Mouse (Mus musculus) embryo, embryonic 10 days (tissue): ENCODE data around the gene Khdrbs2.
A peak's percentile ranks its signal among the peaks of the same experiment; 100 is the strongest.

Experiments
- DNase-seq: peaks from one replicate; pipeline ENCODE4 v3.0.0-alpha.2; 2015; ENCODE audit warnings: low spot score

Gene Khdrbs2

GRCm38 (mm10) chr1:32172506-32173239, at the start of gene Khdrbs2:
Gene Khdrbs2 (plus strand): TSS chr1:32172714.
- peak; percentile 94 for DNase-seq

DNA sequence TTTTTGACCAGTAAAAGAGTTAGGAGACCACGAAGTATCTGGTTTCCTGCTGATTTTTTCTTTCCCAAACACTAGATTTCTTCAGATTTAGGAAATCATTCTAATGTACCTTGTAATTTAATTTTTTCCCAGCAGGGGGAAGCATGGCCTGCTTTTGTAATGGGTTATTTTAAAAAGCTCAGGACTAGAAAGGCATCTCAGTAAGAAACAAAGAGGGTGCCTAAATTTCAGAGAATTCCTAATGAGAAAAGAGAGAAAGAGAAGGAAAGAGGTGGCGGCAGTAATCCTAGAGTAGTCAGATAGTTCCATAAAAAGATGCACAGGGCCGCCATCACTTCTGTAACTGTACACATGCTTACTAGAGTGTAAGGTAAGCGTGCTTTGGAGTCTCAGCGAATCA, 2.1 kb downstream of the Khdrbs2 start:
- no peak for DNase-seq

- no peak for DNase-seq
These were observed 27.2 kb downstream of the Khdrbs2 start for GRCm38 (mm10) chr1:32199664-32200260.

GRCm38 (mm10) chr1:32248443-32248842, 75.9 kb downstream of the Khdrbs2 start:
- no peak for DNase-seq

DNA sequence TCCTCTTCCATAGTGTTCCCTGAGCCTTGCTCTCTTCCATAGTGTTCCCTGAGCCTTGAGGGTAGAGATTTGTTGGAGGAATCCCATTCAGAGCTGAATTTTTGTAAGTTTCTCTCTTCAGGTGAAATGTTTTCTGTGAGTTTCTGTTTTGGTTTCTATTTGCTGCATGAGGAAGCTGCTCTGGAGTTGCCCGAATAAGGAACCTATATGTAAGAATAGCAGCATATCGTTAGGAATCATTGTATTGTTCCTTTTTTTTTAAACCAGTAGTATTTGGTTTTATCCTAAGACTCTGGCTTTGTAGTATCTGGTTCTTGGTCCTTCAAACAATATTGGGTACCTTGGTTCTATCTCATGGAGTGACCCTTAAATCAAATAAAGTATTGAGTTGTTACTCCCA, 77.1 kb downstream of the Khdrbs2 start:
- DNase-seq, result no peak

- no peak for DNase-seq
These were observed 77.8 kb downstream of the Khdrbs2 start for GRCm38 (mm10) chr1:32250337-32250736.

GRCm38 (mm10) chr1:32258942-32259341, 86.4 kb downstream of the Khdrbs2 start:
- DNase-seq, result no peak

DNA sequence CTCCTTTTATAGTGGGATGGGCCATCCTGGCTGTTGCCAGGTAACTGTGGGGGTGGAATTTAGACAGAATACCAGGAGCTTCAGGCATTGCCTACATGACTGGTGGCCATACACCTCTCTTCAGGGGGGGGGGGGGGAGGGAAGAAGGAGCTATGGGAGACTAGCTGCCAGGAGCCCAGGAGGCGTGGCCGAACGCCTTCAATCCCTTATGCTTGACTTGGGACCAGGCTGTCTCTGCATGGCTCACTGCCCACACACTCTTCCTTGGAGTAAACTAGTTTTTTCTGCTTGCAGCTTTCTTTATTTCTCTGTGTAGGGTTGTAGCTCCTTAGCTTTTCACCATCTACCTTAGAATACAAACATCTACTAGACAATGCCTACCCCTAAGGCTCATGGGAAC, 98.0 kb downstream of the Khdrbs2 start:
- DNase-seq, result no peak

DNA sequence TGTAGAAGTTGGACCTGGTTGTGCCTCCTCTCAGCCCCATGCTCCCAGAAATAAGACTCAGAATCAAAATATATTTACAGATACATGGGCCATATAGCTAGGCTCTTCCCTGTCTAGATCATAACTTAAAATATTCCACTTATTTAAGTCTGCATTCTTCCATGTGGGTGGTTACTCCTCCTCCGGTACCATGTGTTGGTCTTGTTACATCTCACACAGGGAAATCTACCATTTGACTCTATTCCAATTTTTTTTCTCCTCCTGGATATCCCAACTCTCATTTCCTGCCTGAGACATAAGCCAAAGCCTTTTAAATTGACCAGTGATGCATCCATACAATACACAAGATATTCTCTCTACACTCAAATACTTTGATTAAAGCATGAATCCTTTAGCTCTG, 122.2 kb downstream of the Khdrbs2 start:
- no peak for DNase-seq

DNA sequence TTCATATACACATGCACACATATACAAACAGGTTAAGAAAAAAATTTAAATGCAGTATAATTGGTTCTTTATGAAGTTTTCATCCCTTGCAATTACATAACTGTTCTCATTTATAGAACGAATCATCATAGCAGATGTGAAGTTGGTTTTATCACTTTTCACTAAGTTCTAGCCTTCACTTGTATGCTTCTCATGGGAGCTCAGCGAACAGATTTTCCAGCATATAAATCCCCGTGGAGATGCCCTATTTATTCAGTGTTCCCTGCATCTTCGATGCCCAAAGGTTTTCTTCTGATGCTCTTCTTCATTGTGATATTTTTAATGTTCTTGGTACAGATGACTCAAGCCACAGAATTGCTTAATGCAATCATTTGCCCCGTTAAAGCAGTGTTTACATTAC, 128.9 kb downstream of the Khdrbs2 start:
- no peak for DNase-seq

GRCm38 (mm10) chr1:32309074-32309473, 136.6 kb downstream of the Khdrbs2 start:
- DNase-seq, result no peak

GRCm38 (mm10) chr1:32309637-32310036, 137.1 kb downstream of the Khdrbs2 start:
- DNase-seq, result no peak

GRCm38 (mm10) chr1:32339108-32339507, 166.6 kb downstream of the Khdrbs2 start:
- no peak for DNase-seq

DNA sequence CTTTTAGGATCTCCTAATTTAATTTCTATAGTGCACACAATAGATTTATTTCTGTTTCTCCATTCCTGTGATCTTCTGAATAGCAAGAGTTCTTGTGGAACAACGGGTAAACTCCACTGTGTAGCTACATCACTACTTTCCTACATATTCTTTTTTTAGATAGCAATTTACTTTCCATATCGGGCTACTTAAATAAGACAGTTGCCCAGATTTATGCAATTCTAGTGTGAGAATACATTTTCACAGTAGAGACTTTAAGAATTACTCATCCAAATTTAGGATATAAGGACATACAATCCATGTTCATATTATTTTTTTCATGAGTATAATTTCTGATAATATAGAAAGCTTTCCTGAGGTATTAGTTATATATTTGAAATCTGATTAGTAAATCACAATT, 175.0 kb downstream of the Khdrbs2 start:
- DNase-seq, result no peak

- DNase-seq, result no peak
These were observed 179.6 kb downstream of the Khdrbs2 start for GRCm38 (mm10) chr1:32352076-32352475.

DNA sequence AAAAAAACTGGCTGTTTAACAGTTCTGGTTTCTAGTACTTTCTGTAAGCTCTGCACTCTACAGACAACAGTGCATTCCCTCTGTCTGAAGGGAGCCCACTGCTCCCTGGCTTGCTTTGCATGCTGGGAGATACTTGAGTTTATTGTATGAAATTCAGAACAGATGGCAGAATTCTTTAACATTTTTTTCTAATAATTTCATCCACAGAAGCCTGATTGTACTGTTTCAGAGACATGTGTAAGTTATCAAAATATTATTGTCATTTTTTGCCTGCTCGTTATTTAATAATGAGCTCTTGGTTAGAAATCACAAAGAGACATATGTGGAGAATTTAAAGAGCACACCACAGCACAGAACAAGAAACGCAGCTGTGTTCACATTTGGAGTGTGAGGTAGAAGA, 191.0 kb downstream of the Khdrbs2 start:
- no peak for DNase-seq

DNA sequence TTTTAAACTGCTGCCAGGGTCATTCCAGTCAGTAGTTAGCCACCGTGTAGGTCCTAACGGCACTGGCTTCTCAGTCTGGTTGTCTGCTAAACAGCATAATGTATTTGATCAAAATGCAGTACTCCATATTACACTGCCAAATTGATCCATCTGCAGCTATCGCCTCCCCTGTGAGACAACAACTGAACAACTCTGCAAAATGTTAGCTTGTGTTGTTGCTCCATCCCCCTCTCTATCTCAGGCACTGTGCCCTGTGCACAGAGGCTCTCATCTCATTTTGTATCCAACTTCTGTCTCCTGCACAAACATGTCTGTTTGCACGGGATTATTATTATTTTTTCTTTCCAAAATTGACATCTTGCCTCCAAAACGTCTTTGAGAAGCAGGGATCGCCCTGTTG, 225.0 kb downstream of the Khdrbs2 start:
- DNase-seq, result no peak

GRCm38 (mm10) chr1:32407651-32408050, 235.1 kb downstream of the Khdrbs2 start:
- DNase-seq, result no peak

- DNase-seq, result no peak
These were observed 255.9 kb downstream of the Khdrbs2 start for GRCm38 (mm10) chr1:32428410-32428809.

- DNase-seq, result no peak
These were observed 257.0 kb downstream of the Khdrbs2 start for GRCm38 (mm10) chr1:32429493-32429892.

DNA sequence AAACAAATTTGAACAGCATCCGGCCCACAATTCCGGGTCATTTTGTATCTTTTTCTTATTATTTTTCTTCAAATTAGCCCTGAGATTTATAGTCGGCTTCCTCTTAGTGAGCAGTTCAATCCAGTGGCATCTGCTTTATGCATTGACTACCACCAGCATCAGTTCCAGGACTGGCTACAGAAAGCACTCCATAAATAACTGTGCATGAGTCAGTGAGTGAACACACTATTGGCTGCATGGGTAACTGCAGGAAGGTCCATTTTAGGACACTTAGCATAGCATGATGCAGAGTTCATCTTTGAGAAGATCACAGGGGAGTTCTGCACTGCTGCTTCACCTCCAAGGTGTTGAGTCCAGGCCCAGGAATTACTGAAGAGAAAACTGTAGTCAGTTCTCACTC, 258.0 kb downstream of the Khdrbs2 start:
- DNase-seq, result no peak

- no peak for DNase-seq
These were observed 260.6 kb downstream of the Khdrbs2 start for GRCm38 (mm10) chr1:32433118-32433517.

- no peak for DNase-seq
These were observed 271.4 kb downstream of the Khdrbs2 start for GRCm38 (mm10) chr1:32443927-32444326.

- DNase-seq, result no peak
These were observed 290.6 kb downstream of the Khdrbs2 start for GRCm38 (mm10) chr1:32463103-32463516.
